Mouse (Mus musculus) layer of hippocampus, postnatal 14 days (tissue): Measurements from ENCODE around the gene Terb1. TPM values are rescaled to one million over a fixed set of nuclear protein-coding genes. Genes with fewer than 3 reads are reported as not detected.

ENCODE experiments used
- DNase-seq, 2 experiments: peaks; one replicate each; pipeline ENCODE4 v3.0.0; 2021 to 2022; ENCODE audit warnings: low spot score in 2 of 2, mixed read lengths in 1 of 2
- total RNA-seq, 2 experiments: library from RNA; stranded (reverse); gene quantifications; 2 replicates each; pipeline ENCODE4 v1.2.3; 2021

Terb1 gene
- total RNA-seq, 2 experiments from 2014 or later: 0.60 to 0.79 TPM

DNA sequence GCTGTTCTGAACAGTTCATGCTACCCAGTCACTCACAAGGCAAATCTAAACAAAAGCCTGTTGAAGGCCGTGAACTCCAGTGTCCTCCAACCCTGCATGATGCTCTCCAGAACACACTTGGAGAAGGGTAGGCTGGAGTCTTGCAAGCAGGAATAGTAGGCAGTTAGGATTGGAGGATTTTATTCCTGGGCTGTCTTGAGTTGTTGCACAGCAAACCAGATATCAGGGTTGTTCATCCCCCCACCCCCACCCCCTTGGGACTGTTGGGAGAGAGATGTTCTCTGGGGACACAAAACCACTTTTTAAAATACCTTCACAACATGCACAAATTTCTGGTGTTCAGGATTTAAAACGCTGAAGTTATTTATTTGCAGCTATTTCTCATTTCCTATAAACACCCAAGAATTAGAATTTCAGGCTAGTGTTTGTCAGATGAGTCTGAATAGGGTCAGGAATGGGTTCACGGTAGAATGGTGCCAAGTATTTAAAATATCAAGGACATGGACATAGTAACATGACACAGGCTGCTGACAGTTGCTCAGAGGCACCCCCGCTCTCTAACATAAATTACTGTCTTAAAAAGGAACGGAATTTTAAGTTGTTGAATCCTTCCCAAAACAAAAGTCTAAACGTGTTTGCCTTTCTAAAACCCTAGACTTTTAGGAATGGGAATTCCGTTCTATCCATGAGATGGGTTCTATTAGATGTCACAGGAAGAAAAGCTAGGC, 96.7 kb downstream of the Terb1 start:
- no peak for DNase-seq

DNA sequence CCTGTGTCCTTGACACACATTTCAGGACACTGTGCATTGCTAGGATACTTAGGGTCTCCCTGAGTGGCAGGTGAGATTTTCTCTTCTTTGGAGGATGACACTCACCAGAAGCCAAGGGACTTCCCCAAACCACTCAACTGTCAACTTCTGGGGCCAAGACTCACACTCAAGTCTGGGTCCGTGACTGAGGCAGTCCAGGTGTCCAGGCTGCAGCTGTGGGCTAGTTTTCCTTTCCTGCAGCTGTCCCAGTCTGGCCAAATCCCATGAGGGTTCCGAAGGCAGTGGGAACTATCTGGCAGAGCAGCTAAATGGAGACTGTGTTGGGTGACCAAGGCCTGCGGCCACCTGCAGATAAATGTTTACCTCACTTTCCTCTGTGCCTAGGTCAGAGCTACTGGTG, 97.7 kb downstream of the Terb1 start:
- DNase-seq: no peak

DNA sequence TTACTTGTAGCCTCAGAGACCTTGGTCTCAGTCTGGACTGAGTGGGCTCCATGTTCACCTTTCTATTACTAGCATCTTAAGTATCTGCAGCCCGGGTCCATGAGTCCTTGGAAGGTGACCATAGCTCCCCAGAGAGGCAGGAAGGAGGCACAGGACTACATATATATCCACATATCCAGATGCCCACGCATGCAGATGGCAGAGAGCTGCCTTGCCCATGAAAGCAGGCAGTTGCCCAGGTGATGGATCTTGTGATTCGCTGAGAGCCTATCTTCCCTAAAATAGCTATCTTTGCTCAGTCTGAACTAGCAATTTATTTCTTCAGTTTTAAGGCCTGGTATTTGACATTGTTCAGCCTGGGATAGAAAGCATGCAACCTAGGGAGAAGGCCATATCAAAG, 98.2 kb downstream of the Terb1 start:
- DNase-seq: no peak

DNA sequence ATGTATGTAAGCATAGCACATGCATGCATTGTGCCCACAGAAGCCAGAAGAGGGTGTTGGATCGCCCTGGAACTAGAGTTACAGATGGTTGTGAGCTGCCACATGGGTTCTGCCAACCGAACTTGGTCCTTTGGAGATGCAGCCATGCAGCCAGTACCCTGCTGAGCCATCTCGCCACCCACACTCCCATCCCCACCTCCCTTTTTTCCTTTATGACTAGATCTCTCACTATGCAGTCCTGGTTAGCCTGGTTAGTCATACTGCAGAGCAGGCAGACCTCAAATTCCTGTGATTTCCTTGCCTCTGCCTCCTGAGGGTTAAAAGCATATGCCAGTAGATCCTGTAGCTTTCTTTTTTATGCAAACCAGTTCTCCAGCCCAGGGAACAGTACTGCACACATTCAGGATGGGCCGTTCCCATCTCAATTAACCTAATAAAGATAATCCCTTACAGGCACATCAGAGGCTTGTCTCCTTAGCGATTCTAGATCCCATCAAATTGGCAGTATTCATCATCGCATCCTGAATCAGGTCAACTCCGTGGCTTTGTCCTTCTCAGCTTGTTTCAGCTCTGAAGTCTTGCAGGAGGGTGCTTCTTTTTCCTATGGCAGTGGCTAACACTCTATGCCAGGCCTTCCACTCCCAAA, 99.0 kb downstream of the Terb1 start:
- DNase-seq: no peak

DNA sequence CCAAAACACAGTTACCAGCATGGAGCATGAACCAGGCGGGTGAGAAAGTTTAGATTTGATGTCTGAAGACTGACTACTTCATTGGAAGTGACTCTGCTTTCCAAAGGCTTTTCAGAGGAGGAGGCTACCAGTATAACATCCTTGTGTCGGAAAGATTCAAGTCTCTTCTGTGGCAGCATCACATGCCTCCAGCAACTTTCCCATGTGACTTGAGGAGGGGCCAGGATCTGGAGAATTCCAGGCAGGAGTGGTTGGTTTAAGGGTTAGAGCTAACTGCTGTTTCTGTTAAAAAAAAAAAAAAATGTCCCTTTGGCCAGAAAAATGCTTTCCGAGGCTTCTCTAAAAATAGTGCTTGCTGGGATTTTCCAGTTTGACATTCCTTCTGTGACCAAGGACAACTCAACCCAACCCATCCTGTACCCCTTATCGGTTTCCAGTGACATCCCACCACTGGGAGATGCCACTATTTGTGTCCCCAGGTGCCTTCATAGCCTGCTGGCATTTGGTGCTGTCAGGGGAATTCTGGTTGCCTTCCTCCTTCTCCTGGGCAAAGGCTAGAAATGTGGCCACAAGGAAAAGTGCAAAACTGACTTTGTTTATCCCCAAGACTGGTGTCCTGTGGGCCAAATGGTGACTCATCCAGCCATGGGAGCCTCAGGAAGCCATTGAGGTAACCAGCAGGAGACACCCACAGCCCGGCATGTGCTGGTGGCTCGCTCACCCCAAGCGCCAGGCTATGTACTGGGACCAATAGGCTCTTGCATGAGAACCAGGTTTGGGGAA, 101.2 kb downstream of the Terb1 start:
- DNase-seq: no peak

DNA sequence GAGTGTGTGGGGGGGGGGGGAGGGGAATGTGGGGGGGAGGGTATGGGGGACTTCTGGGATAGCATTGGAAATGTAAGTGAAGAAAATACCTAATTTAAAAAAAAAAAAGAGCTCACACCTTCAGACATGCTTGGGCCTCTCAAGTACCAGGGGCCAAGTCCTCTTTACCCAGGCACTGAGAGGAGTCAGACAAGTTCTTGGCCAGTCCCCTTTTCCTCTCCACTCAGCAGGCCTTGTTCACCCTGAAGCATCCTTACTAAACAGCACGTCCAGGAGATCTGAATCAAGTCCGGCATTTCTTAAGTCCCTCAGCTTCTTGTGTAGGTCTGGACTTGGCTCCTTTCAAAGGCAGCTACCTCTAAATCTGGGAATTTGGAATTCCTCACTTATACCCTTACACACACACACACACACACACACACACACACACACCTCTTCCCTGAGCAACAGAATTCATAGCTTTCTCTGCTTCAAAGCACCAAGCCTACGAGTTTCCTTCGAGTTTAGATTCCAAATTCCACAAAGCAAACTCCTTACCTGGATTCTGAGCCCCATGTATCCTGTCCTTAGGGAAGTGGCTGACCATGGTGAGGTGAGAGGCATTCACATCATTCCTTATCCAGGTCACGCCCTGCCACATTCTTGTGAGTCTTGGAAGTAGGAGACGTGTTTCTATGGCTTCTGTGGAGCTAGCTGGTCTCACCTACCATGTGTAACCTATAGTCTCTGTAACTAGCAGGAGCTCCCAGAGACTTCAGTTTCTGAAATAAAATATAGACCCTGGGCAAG, 103.2 kb downstream of the Terb1 start:
- no peak for DNase-seq

DNA sequence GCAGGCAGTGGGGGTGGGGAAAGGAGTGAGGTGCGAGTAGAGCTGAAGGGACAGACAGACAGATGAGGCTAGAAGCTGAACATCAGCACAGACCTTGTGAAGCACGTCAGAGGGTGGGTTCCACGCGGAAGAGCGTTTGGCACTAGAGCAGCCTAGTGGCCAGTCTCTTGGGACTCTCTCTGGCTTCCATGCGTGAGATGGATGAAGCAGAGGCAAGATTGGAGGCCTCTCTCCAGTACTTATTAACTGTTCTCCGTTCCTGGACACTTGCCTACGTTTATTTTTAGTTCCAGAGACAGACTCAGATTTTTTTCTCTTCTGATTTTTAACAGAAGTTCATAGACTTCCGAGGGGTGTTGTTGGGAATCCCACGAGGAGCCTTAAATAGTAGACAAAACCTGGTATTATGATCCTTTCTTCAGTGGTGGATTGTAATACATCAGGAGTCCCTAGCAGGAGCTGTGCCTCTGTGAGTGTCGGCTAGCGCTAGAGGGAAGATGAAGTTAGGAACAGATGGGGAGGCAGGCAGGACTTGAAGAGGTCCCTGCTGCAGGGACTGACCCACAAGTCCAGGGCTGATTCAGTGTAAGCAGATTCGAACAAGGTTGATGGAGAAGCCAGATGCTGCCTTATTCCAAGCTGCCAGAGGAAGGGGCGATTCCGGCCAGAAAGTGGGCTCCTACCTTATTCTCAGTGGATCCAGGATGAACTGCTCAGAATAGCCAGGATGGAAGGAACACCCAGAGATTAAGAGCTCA, 104.1 kb downstream of the Terb1 start:
- DNase-seq: no peak

DNA sequence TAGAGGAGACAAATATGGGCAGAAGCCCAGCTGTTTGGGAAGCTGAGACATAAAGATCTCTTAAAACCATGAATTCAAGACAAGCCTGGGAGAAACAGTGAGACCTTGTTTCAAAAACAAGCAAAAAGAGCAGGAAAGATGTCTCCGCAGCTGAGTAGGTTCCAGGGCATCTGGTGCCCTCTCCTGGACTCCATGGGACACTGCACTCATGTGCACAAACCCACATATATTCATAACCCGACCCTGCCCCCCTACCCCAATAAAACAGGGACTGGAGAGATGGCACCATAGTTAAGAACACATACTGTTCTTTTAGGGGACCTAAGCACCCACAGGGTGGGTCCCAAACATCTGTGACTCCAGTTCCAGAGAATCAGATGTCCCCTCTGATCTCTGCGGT, 106.1 kb downstream of the Terb1 start:
- no peak for DNase-seq

Other genes with a start within 250 kb of the Terb1 start
- gene Cmtm2a, start 216.7 kb downstream of the Terb1 start, total RNA-seq: not detected
- gene Gm45711, start 199.8 kb downstream of the Terb1 start, total RNA-seq: not detected
- gene Cmtm1, start 199.8 kb downstream of the Terb1 start, total RNA-seq: not detected
- gene Gm11020, start 188.3 kb downstream of the Terb1 start, total RNA-seq: not detected
- gene Cmtm2b, start 187.7 kb downstream of the Terb1 start, total RNA-seq: not detected
- 10 to 100 TPM; 22.2 to 24.5 TPM for gene Cmtm3, start 170.5 kb downstream of the Terb1 start, total RNA-seq
- gene Cmtm4, start 114.1 kb downstream of the Terb1 start, total RNA-seq: 10 to 100 TPM; 49.0 to 53.7 TPM
- gene Dync1li2, start 66.9 kb downstream of the Terb1 start, total RNA-seq: 100 to 1,000 TPM; 246 to 252 TPM
- 10 to 100 TPM; 43.4 to 47.5 TPM for gene Nae1, start 24.7 kb upstream of the Terb1 start, total RNA-seq
- 10 to 100 TPM; 15.8 to 20.4 TPM for gene Car7, start 24.8 kb upstream of the Terb1 start, total RNA-seq
- 1 to 10 TPM; 8.4 to 9.3 TPM for gene Pdp2, start 81.5 kb upstream of the Terb1 start, total RNA-seq
- not detected for gene Cdh16, start 114.5 kb upstream of the Terb1 start, total RNA-seq
- 1 to 10 TPM; 2.1 to 3.3 TPM for gene Rrad, start 121.4 kb upstream of the Terb1 start, total RNA-seq
- 10 to 100 TPM; 26.1 to 28.2 TPM for gene Ciao2b, start 132.1 kb upstream of the Terb1 start, total RNA-seq
- gene Ces2a, start 224.1 kb upstream of the Terb1 start, total RNA-seq: not detected